Mouse (Mus musculus) spleen, postnatal 4 days (tissue): ENCODE data around the gene Pdia3.
A peak's percentile ranks its signal among the peaks of the same experiment; 100 is the strongest.
"Not testable (repeated sequence)": the region's sequence is repeated elsewhere in the genome, so short reads cannot be mapped to it uniquely, and the experiment has no call there.

Experiments
- DNase-seq, 2 experiments: peaks; one replicate each; pipeline ENCODE4 v3.0.0; 2022; ENCODE audit warnings: low spot score in 2 of 2

Pdia3 gene

GRCm38 (mm10) chr2:121442259-121443067 lies 28.9 kb downstream of the Pdia3 start:
- DNase-seq, result peak; percentile 81 to 89

- DNase-seq, result no peak
Observed at GRCm38 (mm10) chr2:121443068-121443349, 29.4 kb downstream of the Pdia3 start.

- no peak for DNase-seq
Observed at GRCm38 (mm10) chr2:121444178-121444577, 30.6 kb downstream of the Pdia3 start, which contains the start of gene Ell3. Gene Ell3 (minus strand): TSS chr2:121444278.

- no peak for DNase-seq
Observed at GRCm38 (mm10) chr2:121445117-121445516, 31.5 kb downstream of the Pdia3 start.

- no peak for DNase-seq
Observed at GRCm38 (mm10) chr2:121446506-121446905, 32.9 kb downstream of the Pdia3 start.

GRCm38 (mm10) chr2:121447006-121447405 lies 33.4 kb downstream of the Pdia3 start:
- no peak for DNase-seq

GRCm38 (mm10) chr2:121448136-121448535 lies 34.6 kb downstream of the Pdia3 start:
- no peak for DNase-seq

GRCm38 (mm10) chr2:121448739-121449535 lies 35.4 kb downstream of the Pdia3 start, which contains the start of gene Serf2:
Gene Serf2 (plus strand): TSS chr2:121449195.
- DNase-seq, result peak; percentile 99

GRCm38 (mm10) chr2:121449545-121450011 lies 36.0 kb downstream of the Pdia3 start:
- no peak for DNase-seq

- DNase-seq, result no peak
Observed at GRCm38 (mm10) chr2:121450093-121450492, 36.5 kb downstream of the Pdia3 start.

- no peak for DNase-seq
Observed at GRCm38 (mm10) chr2:121452361-121452760, 38.8 kb downstream of the Pdia3 start.

GRCm38 (mm10) chr2:121452990-121453389 lies 39.4 kb downstream of the Pdia3 start, which contains the start of gene Hypk:
Gene Hypk (plus strand): TSS chr2:121453290.
- DNase-seq, result no peak

GRCm38 (mm10) chr2:121453917-121454316 lies 40.3 kb downstream of the Pdia3 start:
- DNase-seq, result no peak

- DNase-seq, result no peak
Observed at GRCm38 (mm10) chr2:121455534-121455933, 42.0 kb downstream of the Pdia3 start.

GRCm38 (mm10) chr2:121456692-121457642 lies 43.4 kb downstream of the Pdia3 start, which contains the start of gene Serinc4:
Gene Serinc4 (minus strand): TSS chr2:121456781.
- peak; percentile 87 to 93 for DNase-seq

GRCm38 (mm10) chr2:121460071-121460470 lies 46.5 kb downstream of the Pdia3 start:
- DNase-seq, result no peak

- not testable (repeated sequence) for DNase-seq
Observed at GRCm38 (mm10) chr2:121468982-121469381, 55.4 kb downstream of the Pdia3 start.

GRCm38 (mm10) chr2:121472783-121473182 lies 59.2 kb downstream of the Pdia3 start:
- DNase-seq, result not testable (repeated sequence)

- DNase-seq, result peak; percentile 77 to 86
Observed at GRCm38 (mm10) chr2:121473301-121474179, 60.0 kb downstream of the Pdia3 start, which contains the start of gene Mfap1b. Gene Mfap1b (minus strand): TSS chr2:121474067.

- peak in 1 of 2 experiments; percentile 62 for DNase-seq
Observed at GRCm38 (mm10) chr2:121474180-121474535, 60.6 kb downstream of the Pdia3 start.
